Mouse (Mus musculus) kidney, postnatal 25 days (tissue): ENCODE measurements around the gene Notch2.

Experiments
- DNase-seq, 2 experiments: peaks; one replicate each; pipeline ENCODE4 v3.0.0; 2021; ENCODE audit warnings: mixed read lengths in 2 of 2

Notch2 gene

DNA sequence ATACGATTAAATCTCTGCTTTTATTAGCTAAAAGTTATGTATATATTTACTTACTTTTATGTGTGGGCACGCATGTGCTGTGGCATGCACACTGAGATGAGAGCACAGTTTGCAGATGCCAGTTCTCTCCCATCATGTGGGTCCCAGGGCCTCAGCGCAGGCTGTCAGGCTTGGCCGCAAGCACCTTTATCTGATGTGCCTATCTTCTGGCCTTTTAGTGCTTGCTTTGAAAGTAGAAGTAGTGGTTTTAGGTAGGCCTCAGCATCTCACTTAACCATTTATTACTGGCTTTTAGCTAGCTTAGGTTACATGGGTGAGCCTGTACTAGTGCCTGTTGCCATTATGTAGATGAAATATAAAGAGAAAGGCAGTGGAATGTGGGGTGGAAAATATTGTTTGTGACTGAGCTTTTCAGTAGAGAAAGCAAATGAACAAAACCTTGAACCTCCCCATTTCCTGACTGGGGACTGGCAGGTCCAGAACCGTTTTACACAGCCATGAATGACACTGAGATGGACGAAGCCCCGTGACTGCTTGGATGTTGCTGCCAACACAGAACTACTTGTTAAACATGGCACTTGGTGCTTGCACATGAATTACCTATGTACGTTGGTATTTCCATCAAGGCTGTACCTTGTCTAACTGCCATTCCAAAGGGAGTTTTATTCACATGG is 41.1 kb downstream of the Notch2 start:
- DNase-seq: no peak

DNA sequence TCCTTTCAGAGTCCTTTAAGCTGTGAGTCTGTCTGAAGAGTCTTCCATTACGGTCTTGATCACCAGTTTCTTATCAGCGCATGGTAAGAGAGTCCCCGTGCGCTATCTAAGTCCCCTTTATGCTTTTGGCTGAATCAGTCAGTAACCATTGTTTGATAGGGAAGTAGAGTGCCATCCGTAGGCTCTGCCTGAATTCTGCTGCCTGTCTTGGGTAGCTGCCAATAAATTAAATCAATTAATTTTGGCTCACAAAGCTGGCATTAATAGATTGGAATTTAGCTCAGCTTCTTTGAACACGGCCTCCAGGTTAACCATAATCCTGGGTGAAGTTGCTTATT is 41.6 kb downstream of the Notch2 start:
- no peak for DNase-seq

DNA sequence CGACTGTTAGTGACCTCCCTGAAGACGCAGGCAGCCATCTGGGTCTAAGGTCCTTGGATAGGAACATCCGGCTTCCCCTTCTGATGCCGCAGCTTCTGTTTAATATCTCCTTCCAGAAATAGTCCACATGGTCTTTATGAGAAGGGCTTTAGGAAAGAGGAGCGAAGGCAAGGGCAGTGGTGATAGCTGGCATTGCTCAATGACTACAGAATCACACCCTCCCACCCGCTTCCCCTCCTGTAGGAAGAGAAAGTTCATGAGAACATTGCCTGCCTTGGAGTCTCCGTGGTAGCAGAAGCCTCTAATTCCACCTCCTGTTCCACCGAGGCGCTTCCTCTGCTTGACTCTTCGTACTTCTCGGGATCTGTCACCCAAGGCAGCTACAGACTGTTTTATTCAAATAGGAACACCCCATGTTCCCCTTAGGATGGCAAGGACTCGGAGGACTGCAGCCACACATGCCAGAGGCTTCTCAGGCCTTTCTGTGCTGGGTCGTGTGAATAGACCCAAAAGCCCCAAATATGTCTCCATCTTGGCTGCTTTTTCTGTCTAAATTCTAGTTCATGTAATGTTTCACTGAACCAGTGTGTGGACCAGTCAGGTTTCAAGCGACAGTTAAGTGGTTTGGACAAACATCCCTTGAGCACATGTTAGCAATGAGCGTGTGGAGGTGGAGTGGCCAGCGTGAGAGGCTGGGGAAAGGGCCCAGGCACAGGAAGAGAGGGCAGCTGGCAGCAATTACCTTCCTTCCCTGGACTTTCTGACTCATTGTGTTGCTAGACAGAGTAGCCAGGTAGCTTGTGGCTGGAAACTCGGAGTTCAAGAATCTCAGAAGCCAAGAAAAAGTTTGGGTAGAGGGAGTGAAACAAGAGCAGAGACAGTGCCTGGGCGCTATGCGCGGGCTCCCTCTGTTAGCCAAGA is 42.7 kb downstream of the Notch2 start:
- no peak for DNase-seq

DNA sequence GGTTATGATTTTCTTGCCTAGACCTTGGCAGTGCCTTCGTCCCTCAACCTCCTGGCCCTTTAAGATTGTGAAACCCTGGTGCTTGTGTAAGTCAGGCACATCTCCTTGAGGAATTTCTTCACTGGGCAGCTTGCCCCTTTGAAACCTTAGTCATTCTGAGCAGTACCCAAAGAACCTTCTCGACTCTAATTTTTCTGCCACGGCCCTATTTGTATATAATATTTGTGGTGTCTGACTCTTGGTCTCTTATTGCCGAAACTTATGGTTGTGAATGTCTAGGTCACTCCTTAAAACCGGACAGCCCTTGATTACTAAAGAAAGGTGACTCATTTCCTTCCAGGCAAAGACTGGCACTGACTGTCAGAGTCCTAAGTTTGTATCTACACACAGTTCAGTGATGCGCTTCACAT is 43.6 kb downstream of the Notch2 start:
- DNase-seq: peak; percentile 21 to 58

DNA sequence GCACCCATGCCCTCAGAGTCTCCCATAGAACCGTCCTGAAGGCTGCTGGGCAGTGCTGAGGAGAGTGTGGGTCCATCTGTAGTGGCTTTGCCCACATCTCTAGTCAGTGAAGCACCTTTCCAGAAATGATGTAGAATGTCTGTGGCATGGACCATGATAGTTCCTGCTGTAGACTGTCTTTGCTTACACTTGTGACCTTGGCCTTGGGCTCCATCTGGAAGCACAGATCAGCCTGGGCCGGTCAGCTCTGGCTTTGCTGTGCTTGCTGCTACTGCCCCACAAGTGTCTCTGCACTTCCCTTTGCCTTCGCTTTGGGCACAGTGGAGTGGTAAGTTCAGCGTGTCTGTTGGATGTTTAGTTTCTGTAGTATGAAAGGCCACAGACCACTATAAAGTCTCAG is 45.7 kb downstream of the Notch2 start:
- DNase-seq: no peak

DNA sequence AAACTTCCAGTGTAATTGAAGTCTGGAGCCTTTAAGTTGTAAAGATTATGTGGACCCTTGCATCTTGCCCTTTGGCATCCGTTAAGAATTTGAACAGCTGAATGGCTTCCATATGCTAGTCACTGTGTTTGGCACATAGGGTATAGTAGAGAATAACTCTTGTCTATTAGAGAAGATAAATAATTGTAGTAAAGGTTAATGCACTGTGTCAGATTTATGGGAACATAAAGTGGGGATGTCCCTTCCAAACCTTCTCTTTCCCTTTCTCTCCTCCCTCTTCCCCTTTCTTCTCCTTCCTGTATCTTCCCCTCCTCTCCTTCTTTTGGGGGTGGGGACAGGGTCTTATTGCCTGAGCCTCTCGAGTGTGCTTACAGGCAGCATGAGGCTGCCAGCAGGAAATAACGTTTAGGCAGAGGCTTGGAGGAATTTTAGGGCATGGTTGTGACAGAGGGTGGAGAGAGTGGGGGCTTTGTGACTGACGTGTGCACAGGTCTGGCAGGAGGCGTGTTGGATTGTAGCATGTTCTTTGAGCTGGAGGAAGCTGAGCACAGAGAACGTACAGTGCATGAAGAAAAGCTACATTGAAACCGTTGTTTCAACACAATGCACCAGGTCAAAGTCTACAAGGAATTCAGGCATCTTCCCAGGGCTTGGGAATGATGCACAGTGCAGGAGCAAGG is 47.8 kb downstream of the Notch2 start:
- DNase-seq: no peak

DNA sequence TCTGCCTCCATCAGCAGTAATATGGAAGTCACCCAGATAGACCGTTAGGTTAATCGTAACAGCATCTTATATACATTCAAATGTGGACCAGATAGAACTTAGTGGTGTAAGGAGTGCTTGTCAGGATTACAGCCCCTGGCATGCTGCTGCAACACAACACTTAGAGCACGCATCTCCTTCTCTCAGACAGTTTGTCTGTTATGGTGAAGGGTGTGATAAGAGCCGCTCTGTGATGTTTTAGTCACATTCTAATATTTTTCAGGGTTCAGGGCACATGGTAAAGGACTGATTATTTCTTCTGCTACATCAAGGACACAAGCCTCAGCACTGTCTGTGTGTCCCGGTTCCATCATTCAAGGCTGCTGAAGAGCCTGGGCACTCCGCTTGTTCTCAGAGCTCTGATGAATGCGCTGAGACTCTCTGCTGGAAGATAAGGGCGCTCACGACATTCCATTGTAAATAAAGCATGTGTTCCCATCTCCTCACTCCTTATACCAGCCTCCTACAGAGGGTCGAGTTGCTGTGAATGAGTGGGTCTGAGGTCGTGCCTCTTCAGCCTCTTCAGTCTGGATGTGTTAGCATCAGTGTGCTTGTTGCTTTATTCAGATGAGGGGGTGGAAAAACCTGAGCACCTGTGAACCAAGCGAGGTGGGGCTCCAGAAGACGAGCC is 48.5 kb downstream of the Notch2 start:
- no peak for DNase-seq

DNA sequence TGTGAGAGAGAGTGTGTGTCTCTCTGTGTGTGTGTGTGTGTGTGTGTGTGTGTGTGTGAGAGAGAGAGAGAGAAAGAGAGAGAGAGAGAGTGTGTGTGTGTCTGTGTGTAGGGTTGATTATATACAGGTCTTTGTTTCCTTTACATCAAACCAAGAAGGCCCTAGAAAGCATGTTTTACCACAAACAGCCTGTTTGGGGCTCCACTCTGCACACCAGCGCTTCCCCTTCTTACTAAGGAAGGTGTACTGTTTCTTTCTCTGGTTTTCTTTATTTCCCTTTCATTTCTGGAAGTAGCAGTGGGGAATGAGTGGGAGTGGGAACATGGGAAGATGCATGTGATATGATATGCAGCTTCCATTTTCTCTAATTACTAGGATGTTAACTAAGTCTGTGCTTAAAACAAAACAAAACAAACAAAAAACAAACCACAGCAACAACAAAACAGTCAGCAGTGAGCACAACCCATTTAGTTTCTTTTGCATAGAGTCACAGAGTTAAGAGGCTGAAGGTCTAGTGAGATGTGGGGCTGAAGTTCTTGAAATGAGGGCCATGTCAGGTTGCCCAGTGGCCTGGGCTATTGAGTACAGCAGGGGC is 49.4 kb downstream of the Notch2 start:
- DNase-seq: no peak

DNA sequence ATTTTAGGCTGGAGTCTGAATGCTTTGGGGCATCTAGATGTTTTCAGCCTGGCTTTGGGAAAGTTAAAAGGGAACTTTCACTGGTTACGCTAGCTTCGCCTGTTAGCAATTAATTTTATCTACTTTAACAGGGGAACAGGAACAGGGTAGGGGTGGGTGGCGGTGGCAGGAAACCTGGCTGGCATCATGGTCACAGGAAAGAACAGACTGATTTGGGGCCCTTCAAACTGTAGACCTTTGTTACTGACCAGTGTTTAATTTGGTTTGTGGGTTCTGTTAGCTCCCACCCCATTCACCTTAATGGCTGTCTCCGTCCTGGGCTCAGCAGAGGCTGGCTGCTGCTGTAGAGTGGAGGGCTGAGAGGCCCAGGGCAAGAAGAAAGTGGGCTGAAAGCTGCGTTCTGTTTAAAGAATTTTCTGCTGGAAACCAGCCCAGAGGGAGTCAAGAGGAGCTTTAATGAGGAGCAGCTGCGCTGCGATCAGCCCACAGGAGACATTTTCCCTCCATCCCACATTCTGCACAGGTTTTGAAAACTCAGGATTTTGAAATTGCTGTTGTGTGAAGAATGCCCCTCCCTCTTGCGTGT is 50.0 kb downstream of the Notch2 start:
- peak in 1 of 2 experiments; percentile 52 for DNase-seq

DNA sequence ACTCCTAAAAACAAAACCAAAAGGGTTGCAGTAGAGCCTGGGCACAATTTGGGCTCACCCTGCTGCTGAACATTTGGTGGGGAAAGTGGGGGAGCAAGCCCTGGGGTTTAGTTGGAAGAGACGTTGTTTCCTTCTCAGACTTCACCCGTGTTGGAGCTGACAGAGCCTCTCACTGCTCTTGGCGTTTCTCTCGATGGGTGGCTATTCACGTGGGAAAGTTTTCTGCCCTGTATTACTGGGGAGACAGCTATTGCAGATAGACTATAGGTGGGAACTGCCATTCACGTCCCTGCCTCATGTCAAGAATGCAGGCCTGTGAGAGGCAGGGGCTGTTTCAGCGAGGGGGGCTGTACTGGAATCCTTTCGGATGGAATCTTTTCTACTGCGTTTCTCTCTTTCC is 50.5 kb downstream of the Notch2 start:
- no peak for DNase-seq

DNA sequence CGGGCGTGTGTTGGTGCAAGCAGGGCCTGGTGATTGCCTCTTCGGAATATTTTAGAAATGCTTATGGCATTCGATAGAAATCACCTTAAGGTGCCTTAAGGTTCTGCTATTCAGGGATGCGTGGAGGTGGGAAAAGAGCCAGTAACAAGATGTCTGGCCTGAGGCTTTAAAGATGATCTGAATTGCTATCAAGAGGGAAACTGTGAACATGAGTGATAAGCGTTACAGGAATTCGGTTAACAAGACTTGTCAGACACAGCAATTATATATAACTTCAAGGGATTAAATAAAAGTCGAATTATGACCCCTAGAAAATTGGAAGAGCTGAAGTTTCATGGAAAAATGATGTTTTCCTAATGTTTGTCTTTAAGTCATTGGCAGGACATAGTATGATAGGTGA is 51.7 kb downstream of the Notch2 start:
- no peak for DNase-seq

DNA sequence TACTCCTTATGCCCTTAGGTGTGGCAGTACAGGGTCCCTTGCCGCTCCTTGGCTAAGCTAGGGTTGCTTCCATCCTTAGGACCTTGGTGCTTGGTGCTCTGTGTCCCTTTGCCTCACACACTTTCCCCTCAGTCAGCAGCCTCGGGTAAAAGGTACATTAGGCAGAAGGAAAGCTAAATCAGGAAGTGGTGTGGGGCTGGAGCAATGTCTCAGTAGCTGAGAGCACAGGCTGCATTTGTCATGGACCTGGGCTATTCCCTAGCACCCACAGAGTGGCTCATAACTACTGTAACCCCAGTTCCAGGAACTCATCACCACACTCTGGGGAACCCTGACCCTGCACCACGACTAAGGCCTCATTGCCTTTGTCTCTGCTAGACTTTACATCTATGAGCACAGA is 53.1 kb downstream of the Notch2 start:
- no peak for DNase-seq

DNA sequence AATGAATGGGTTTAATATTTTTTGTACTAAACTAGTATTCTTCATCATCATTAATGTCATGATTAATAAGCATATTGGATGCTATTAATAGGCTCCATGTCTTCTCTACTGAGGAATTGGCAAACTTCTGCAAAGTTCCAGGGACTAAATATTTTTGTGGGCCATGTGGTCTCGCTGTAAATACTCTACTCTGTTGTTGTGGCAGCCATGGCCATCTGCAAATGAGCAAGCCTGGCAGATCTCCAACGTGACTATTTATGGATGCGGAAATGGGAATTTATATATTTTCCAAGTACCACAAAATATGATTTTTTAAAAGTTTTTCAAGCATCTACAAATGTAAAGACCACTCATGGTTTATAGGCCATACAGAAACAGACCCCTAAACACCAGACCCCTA is 54.1 kb downstream of the Notch2 start:
- no peak for DNase-seq

DNA sequence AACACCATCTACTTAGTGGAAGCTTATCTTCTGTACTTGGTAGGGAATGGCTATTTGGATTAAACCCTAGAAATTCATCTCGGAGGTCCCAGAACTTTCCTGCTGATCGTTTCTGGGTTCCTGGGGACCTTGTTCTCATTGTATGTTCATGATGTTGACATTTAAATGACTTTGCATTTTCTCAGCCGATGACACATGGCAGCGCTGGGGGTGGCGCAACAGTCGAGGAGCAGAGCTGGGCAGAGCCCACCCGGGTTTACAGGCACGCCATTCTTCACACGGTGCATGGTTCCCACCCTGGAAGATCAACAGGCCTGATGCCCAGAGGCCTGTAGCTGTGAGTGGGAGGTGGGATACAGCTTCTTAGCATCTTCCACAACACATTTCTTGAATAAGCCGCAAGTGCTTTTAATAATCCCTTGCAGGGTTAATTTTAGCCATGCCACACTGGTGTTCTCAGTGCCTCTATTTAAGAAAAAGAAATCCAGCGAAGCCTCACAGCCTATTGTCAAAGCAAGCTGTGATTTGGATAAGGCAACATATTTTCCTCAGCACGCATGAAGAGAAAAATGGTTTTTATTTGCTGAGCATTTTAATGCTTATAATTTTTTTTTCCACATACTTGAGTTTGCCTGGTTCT is 54.6 kb downstream of the Notch2 start:
- no peak for DNase-seq

DNA sequence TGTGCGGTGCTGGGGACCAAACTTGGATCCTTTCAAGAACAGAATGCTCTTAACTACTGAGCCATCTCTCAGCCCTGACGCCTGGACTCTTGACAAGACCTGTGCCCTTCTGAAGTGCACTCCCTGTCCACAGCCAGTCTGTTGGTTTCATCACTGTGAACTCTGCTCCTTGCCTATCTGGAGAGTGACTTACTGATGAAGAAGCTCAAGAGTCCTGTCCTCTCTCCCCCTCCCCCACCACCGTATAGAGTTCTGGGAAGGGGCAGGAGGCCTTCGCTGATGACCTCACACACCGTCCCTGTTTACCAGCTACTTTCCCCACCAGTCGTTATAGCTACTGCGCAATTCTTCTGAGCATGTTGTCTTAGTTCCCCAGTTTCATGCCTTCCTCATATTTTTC is 55.8 kb downstream of the Notch2 start:
- peak; percentile 29 to 61 for DNase-seq

DNA sequence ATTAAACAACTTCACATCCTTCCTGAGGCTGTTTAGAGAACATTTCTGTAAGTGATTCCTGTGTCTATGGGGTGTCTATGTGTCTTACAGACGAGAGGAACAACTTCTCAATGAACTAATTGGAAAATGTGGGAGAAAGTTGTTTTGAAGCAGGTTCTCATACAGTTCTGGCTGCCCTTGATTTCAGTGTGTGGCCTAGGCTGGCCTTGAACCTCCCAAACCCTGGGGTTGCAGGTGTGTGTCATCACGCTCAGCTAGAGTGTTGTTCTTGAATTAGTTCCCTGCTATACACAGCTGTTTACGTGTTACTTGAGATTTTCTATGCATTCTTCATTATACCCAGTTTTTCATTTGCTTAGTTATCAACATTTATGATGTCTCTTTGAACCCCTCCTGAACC is 56.5 kb downstream of the Notch2 start:
- DNase-seq: no peak

DNA sequence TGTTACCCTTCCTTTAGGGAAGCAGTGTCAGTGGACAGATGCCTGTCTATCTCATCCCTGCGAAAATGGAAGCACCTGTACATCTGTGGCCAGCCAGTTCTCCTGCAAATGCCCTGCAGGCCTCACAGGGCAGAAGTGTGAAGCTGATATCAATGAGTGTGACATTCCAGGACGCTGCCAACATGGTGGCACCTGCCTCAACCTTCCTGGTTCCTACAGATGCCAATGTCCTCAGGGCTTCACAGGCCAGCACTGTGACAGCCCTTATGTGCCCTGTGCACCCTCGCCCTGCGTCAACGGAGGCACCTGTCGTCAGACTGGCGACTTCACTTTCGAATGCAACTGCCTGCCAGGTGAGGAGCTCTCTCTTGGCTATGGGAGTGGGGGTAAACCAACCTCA is 59.2 kb downstream of the Notch2 start:
- DNase-seq: no peak

DNA sequence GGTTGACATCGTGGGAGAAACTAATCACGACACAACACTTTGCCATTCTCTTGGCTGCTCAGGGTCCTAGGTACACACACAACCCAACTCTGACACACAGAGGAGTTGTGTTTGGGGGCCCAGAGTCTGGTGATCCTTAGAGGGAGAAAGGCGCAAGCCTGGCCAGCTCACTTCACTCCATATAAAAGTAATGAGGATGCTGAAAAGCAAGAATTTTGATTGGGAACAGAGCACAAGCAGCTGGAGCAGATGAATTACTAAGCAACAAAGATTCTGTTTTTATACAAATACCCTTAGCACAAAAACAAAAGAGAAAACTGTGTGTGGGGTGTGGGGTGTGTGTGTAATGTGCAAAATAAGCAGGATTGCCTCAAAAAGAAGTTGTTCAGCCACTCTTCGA is 60.2 kb downstream of the Notch2 start:
- no peak for DNase-seq

DNA sequence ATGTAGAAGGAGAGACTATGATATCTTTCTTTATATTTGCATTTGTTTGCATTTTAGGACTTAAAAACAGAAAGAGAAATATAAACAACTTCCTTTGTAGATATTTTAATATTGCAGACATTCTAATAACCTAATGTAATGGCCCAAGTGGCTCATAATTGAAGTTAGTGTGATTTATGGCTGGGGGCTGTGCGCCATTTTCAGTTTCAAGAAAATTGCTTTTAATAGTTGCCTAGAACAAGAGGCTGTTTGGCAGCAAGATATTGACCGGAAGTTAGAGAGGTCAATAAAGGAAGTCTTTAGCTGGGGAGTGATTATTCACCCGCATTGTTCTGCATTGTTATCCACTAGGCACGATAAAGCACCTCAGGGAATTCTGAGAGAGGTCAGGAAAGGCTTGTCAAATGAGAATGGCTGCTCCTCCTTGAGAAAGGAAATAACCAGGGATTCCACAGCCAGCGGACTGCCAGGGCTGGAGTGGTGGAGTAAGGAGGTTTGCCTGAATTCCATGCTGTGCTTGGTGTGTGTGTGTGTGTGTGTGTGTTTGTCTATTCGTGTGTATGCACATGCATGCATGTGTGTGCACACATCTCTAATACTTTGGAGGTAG is 61.4 kb downstream of the Notch2 start:
- DNase-seq: peak in 1 of 2 experiments; percentile 53

DNA sequence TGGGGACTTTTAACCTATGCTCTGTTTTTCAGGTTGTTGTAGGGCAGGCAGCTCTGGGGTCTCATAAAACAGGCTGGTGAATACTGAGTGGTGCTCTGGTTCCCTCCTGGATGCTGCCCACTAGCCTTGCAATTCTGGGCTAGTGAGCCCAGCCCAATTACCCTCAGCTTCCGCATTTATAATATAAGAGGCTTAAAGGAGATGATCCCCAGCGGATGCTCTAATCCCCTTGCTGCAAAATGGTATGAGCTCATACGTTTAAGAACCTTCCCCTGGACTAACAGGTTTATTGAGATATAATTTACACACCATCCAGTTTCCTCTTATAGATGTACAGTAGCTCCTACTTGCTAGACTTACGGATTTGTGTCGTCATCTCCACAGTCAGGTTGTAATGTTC is 64.5 kb downstream of the Notch2 start:
- DNase-seq: no peak

DNA sequence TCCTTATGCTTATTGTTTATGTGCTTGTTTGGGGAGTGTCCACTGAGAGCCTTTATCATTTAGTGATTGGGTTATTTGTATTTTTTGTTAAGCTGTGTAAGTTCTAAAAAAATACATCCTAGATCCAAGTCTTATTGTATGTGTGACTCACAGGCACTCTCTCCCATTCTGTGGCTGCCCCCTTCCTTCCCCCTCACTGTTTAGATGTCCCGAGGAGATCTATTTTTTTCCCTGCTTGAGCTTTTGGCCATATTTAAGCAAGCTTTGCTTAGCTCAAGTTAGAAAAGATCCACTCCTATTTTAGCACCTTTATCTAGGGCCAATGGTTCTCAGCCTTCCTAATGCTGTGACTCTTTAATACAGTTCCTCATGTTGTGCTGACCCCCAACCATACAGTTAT is 65.5 kb downstream of the Notch2 start:
- no peak for DNase-seq
